Mouse (Mus musculus) embryonic facial prominence, embryonic 11.5 days (tissue): ENCODE data around the gene Tmem102. TPM values are rescaled to one million over a fixed set of nuclear protein-coding genes. Genes with fewer than 3 reads are reported as not detected.

Experiments used
- ATAC-seq: fragments of 200-750 bp; cut with Nextera tagmentation; replicated peaks from 2 replicates; pipeline ENCODE4 v1.8.0; 2017; ENCODE audit warnings: low read depth; ENCODE audit not compliant: insufficient number of reproducible peaks, low FRiP score, low TSS enrichment
- DNase-seq: peaks from one replicate; pipeline ENCODE4 v3.0.0-alpha.2; 2015; ENCODE audit warnings: low spot score
- H3K27ac ChIP-seq: fragments of 300-500 bp; sonication (generic); replicated peaks from 2 replicates; pipeline ENCODE4 v1.5.1; 2014; ENCODE audit warnings: mild to moderate bottlenecking, low read depth, low read length, control low read depth
- H3K27me3 ChIP-seq: fragments of 300-500 bp; sonication (generic); 2 replicates; pipeline ENCODE4 v1.6.1; 2014; ENCODE audit warnings: mild to moderate bottlenecking, low read length, moderate library complexity, mixed read lengths; ENCODE audit not compliant: control insufficient read depth, insufficient read depth
- H3K36me3 ChIP-seq: fragments of 300-500 bp; sonication (generic); replicated peaks from 2 replicates; pipeline ENCODE4 v1.6.1; 2014; ENCODE audit warnings: low read depth, mild to moderate bottlenecking, low read length, moderate library complexity, mixed read lengths; ENCODE audit not compliant: control insufficient read depth, insufficient read depth
- H3K4me1 ChIP-seq: fragments of 300-500 bp; sonication (generic); 2 replicates; pipeline ENCODE4 v1.6.1; 2014; ENCODE audit warnings: low read length, mixed read lengths; ENCODE audit not compliant: control insufficient read depth, insufficient read depth
- H3K4me2 ChIP-seq: fragments of 300-500 bp; sonication (generic); 2 replicates; pipeline ENCODE4 v1.6.1; 2014; ENCODE audit warnings: low read depth, mild to moderate bottlenecking, control low read depth, low read length, moderate library complexity
- H3K4me3 ChIP-seq: fragments of 300-500 bp; sonication (generic); 2 replicates; pipeline ENCODE4 v1.5.1; 2014; ENCODE audit warnings: low read depth, low read length, control low read depth
- H3K9ac ChIP-seq: fragments of 300-500 bp; sonication (generic); replicated peaks from 2 replicates; pipeline ENCODE4 v1.6.1; 2014; ENCODE audit warnings: mild to moderate bottlenecking, control low read depth, low read length
- H3K9me3 ChIP-seq: fragments of 300-500 bp; sonication (generic); replicated peaks from 2 replicates; pipeline ENCODE4 v1.6.1; 2016; ENCODE audit warnings: mild to moderate bottlenecking, low read length, inconsistent platforms, mixed read lengths; ENCODE audit not compliant: control insufficient read depth
- WGBS: fragments of 180-500 bp; shearing (Covaris S2); extraction: QIAGEN DNeasy Blood & Tissue Kit; methylation state at CpG from one replicate; pipeline ENCODE4 v1.1.7; 2014; 5-methylcytosine and 5-hydroxymethylcytosine counted together
- polyA plus RNA-seq: library from polyadenylated mRNA; unstranded; fragments of >200 nt; fragmentation: Nextera tagmentation; extraction: Ambion mirVana; gene quantifications from 2 replicates; pipeline ENCODE4 v1.2.1, GENCODE M21; 2014

Tmem102 gene
- polyA plus RNA-seq, 1 experiment from 2014 or later, result 2.1 TPM

- H3K4me2 ChIP-seq, result no peak overlapping the region
- no peak overlapping the region for H3K27ac ChIP-seq
- WGBS, result 61% methylated on average over 23 of the region's 23 CpGs
- DNase-seq (no peak), ATAC-seq (0 out of 2 replicates have a peak, but pooled peaks have one; percentile 16)
- no peaks in the 10 kb centered on the region for H3K36me3 ChIP-seq
- H3K9me3 ChIP-seq, result no peaks in the 10 kb centered on the region
- H3K4me3 ChIP-seq, result no peak overlapping the region
- no peaks in the 10 kb centered on the region; the same call in 1 of the 2 replicates for H3K27me3 ChIP-seq
- no peak overlapping the region for H3K9ac ChIP-seq
- H3K4me1 ChIP-seq, result no peaks in the 10 kb centered on the region
These were observed 27.0 kb downstream of the Tmem102 start for GRCm38 (mm10) chr11:69778258-69778982.

- Histone ChIP-seq H3K9me3 (no peaks in the 10 kb centered on the region), H3K9ac (no peak overlapping the region), H3K27ac (no peak overlapping the region), H3K36me3 (no peaks in the 10 kb centered on the region), H3K4me2 (no peak overlapping the region), H3K4me3 (no peak overlapping the region), H3K27me3 (no peaks in the 10 kb centered on the region; the same call in 1 of the 2 replicates), H3K4me1 (no peaks in the 10 kb centered on the region)
- ATAC-seq, result no peak
- DNase-seq, result no peak
- WGBS, result 68% methylated on average over 26 of the region's 26 CpGs
These were observed 27.7 kb downstream of the Tmem102 start for GRCm38 (mm10) chr11:69777504-69778257.

GRCm38 (mm10) chr11:69776488-69776887 is 28.9 kb downstream of the Tmem102 start:
- ATAC-seq (no peak), DNase-seq (no peak)
- Histone ChIP-seq H3K4me3 (no peak overlapping the region), H3K4me1 (no peaks in the 10 kb centered on the region), H3K27me3 (no peaks in the 10 kb centered on the region; the same call in 1 of the 2 replicates), H3K36me3 (no peaks in the 10 kb centered on the region), H3K27ac (no peak overlapping the region), H3K9me3 (no peaks in the 10 kb centered on the region), H3K9ac (no peak overlapping the region), H3K4me2 (no peak overlapping the region)
- 82% methylated on average over 20 of the region's 20 CpGs for WGBS

- H3K27ac ChIP-seq, result no peak overlapping the region
These were observed 29.7 kb downstream of the Tmem102 start for GRCm38 (mm10) chr11:69775716-69776115.

GRCm38 (mm10) chr11:69774961-69775360 is 30.5 kb downstream of the Tmem102 start:
- no peaks in the 10 kb centered on the region for H3K36me3 ChIP-seq
- H3K4me2 ChIP-seq, result no peak overlapping the region
- no peak for ATAC-seq
- H3K27ac ChIP-seq, result no peak overlapping the region
- WGBS, result 53% methylated on average over 5 of the region's 5 CpGs
- H3K4me1 ChIP-seq, result no peaks in the 10 kb centered on the region
- no peaks in the 10 kb centered on the region for H3K9me3 ChIP-seq
- H3K27me3 ChIP-seq, result no peaks in the 10 kb centered on the region; the same call in 1 of the 2 replicates
- H3K4me3 ChIP-seq, result no peak overlapping the region
- DNase-seq, result no peak
- H3K9ac ChIP-seq, result no peak overlapping the region

More at GRCm38 (mm10) chr11:69775716-69776115, 29.7 kb downstream of the Tmem102 start:
- no peaks in the 10 kb centered on the region; the same call in 1 of the 2 replicates for H3K27me3 ChIP-seq
- H3K36me3 ChIP-seq, result no peaks in the 10 kb centered on the region
- WGBS, result 68% methylated on average over 10 of the region's 10 CpGs
- no peaks in the 10 kb centered on the region for H3K9me3 ChIP-seq
- no peak overlapping the region for H3K4me2 ChIP-seq
- no peaks in the 10 kb centered on the region for H3K4me1 ChIP-seq
- H3K9ac ChIP-seq, result no peak overlapping the region
- H3K4me3 ChIP-seq, result no peak overlapping the region
- ATAC-seq (no peak), DNase-seq (no peak)

GRCm38 (mm10) chr11:69767625-69767909 is 37.9 kb downstream of the Tmem102 start:
- Histone ChIP-seq H3K4me1 (no peaks in the 10 kb centered on the region), H3K27me3 (no peaks in the 10 kb centered on the region), H3K9me3 (no peaks in the 10 kb centered on the region), H3K9ac (no peak overlapping the region), H3K27ac (no peak overlapping the region), H3K4me3 (no peak overlapping the region), H3K4me2 (no peak overlapping the region), H3K36me3 (no peaks in the 10 kb centered on the region)
- WGBS, result 63% methylated on average over 4 of the region's 4 CpGs
- DNase-seq (no peak), ATAC-seq (no peak)

- peak overlapping the region; percentile 84 for H3K4me2 ChIP-seq
- DNase-seq (no peak), ATAC-seq (no peak)
- no peaks in the 10 kb centered on the region for H3K9me3 ChIP-seq
- 63% methylated on average over 13 of the region's 13 CpGs for WGBS
- peak overlapping the region; percentile 80 for H3K4me3 ChIP-seq
- H3K36me3 ChIP-seq, result no peaks in the 10 kb centered on the region
- H3K27me3 ChIP-seq, result no peaks in the 10 kb centered on the region
- H3K9ac ChIP-seq, result no peak overlapping the region
- no peak overlapping the region for H3K27ac ChIP-seq
- H3K4me1 ChIP-seq, result no peaks in the 10 kb centered on the region
These were observed 38.4 kb downstream of the Tmem102 start for GRCm38 (mm10) chr11:69766872-69767624.
